Mouse (Mus musculus) lung, embryonic 14.5 days (tissue): Measurements from ENCODE around the gene Cldn9. TPM values are rescaled to one million over a fixed set of nuclear protein-coding genes. Genes with fewer than 3 reads are reported as not detected.

ENCODE experiments used
- ATAC-seq: fragments of 200-750 bp; cut with Nextera tagmentation; 2 replicates; pipeline ENCODE4 v1.8.0; 2017; ENCODE audit warnings: mild to moderate bottlenecking, moderate TSS enrichment, moderate library complexity; ENCODE audit not compliant: insufficient read depth
- DNase-seq: peaks from one replicate; pipeline ENCODE4 v3.0.0-alpha.2; 2015
- H3K27ac ChIP-seq: fragments of 300-500 bp; sonication (generic); 2 replicates; pipeline ENCODE4 v1.5.1; 2014; ENCODE audit warnings: low read depth, mild to moderate bottlenecking, moderate library complexity
- H3K27me3 ChIP-seq: fragments of 300-500 bp; sonication (generic); 2 replicates; pipeline ENCODE4 v1.6.1; 2014; ENCODE audit warnings: low read length, control low read depth; ENCODE audit not compliant: insufficient read depth
- H3K36me3 ChIP-seq: fragments of 300-500 bp; sonication (generic); 2 replicates; pipeline ENCODE4 v1.6.1; 2014; ENCODE audit warnings: control low read depth; ENCODE audit not compliant: insufficient read depth
- H3K4me1 ChIP-seq: fragments of 300-500 bp; sonication (generic); 2 replicates; pipeline ENCODE4 v1.6.1; 2014; ENCODE audit warnings: antibody characterized with exemption, control low read depth; ENCODE audit not compliant: insufficient read depth
- H3K4me2 ChIP-seq: fragments of 300-500 bp; sonication (generic); 2 replicates; pipeline ENCODE4 v1.6.1; 2014; ENCODE audit warnings: mild to moderate bottlenecking
- H3K4me3 ChIP-seq: fragments of 300-500 bp; sonication (generic); 2 replicates; pipeline ENCODE4 v1.5.1; 2014; ENCODE audit warnings: low read depth, low read length
- H3K9ac ChIP-seq: fragments of 300-500 bp; sonication (generic); 2 replicates; pipeline ENCODE4 v1.6.1; 2014
- H3K9me3 ChIP-seq: fragments of 300-500 bp; sonication (generic); 2 replicates; pipeline ENCODE4 v1.6.1; 2016; ENCODE audit warnings: low read depth, low read length, control low read depth
- CTCF ChIP-seq: IDR thresholded peaks from 2 replicates; pipeline ENCODE4 v1.5.1; 2016; ENCODE audit warnings: antibody characterized with exemption, low read depth
- WGBS: fragments of 180-500 bp; shearing (Covaris S2); extraction: QIAGEN DNeasy Blood & Tissue Kit; methylation state at CpG from one replicate; pipeline ENCODE4 v1.1.7; 2014; 5-methylcytosine and 5-hydroxymethylcytosine counted together
- polyA plus RNA-seq: library from polyadenylated mRNA; unstranded; fragments of >200 nt; fragmentation: Nextera tagmentation; extraction: Ambion mirVana; gene quantifications from 2 replicates; pipeline ENCODE4 v1.2.1, GENCODE M21; 2014

Gene Cldn9
- polyA plus RNA-seq, 1 experiment from 2014 or later, result 6.2 TPM

DNA sequence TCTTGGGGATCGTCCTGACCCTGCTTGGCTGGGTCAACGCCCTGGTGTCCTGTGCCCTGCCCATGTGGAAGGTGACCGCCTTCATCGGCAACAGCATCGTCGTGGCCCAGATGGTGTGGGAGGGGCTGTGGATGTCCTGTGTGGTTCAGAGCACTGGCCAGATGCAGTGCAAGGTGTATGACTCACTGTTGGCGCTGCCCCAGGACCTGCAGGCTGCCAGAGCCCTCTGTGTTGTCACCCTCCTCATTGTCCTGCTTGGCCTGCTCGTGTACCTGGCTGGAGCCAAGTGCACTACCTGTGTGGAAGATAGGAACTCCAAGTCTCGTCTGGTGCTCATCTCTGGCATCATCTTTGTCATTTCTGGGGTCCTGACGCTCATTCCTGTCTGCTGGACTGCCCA lies 2.7 kb downstream of the Cldn9 start:
- Histone ChIP-seq H3K27me3 (peaks cover 58% of the 10 kb centered on the region), H3K4me2 (peak overlapping the region; percentile 59), H3K36me3 (0 out of 2 replicates have a peak, but pooled peaks cover 3% of the 10 kb centered on the region), H3K4me1 (peaks cover 3% of the 10 kb centered on the region; the same call in 1 of the 2 replicates), H3K9ac (no peak overlapping the region; the same call in 1 of the 2 replicates), H3K27ac (no peak overlapping the region), H3K9me3 (no peaks in the 10 kb centered on the region), H3K4me3 (peak overlapping the region; percentile 38)
- TF ChIP-seq CTCF, result no peak
- ATAC-seq, result no peak
- no peak for DNase-seq
- 53% methylated on average over 10 of the region's 10 CpGs for WGBS

DNA sequence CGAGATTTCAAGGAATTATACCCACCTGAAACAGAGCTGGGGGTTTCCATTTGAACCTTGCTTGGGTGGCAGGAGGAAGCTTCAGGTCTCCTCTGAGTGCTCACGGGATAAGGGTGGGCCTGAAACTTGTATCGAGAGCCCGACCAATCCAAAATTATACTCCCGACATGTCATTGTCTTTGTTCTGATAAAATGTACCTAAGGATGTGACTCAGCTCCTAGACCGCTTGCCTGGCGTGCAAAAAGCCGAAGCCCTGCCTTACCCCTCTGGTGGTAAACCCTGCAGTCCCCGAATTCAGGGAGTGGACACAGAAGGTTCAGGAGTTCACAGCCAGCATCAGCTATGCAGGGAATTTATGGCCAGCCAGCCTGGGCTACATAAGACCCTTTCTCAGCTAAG lies 3.5 kb downstream of the Cldn9 start:
- WGBS, result 48% methylated on average over 9 of the region's 9 CpGs
- Histone ChIP-seq H3K27ac (no peak overlapping the region), H3K9ac (peak overlapping the region; percentile 38), H3K4me2 (peak overlapping the region; percentile 59), H3K4me3 (peak overlapping the region; percentile 38), H3K9me3 (no peaks in the 10 kb centered on the region), H3K4me1 (peaks cover 3% of the 10 kb centered on the region; the same call in 1 of the 2 replicates), H3K27me3 (peaks cover 58% of the 10 kb centered on the region), H3K36me3 (0 out of 2 replicates have a peak, but pooled peaks cover 3% of the 10 kb centered on the region)
- no peak for ATAC-seq
- TF ChIP-seq CTCF, result no peak
- DNase-seq, result no peak

DNA sequence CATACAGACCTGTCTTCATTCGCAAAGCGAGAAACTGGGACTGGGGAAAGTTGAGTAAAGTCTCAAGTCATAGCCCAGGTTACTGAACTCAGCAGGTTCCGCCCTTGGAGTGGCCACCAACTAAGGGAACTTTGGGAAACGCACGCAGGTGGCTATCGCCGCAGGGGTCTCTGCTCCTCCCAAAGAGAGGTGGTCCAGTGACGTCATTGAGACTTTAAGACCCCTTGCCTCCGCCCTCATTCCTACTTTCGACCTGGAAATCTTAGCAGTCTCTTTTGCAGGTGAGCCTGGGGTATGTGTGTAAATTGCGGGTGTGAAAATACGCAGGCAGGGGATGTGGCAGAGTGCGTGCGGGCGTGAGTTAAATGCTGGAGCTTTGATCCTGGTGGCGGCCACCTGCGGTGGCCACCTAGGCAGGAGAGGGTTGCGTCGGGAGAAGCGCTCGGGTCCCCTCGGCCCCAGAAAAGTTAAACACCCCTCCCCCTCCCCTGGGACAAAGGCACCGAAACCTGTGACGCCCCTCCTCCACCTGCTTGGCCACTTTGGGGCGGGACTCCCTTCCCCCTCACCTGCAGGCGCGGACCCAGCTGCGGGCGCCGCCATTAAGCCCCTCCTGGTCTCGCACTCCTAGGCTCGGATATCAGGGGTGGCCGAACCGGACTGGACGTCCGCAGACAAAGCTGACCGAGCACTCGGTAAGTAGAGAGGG lies 4.5 kb downstream of the Cldn9 start, which contains the start of gene Cldn6:
Gene Cldn6 (plus strand): TSS at position 123 of the 709 bp plus-strand sequence.
- peaks cover 57% of the 10 kb centered on the region for H3K27me3 ChIP-seq
- H3K9ac ChIP-seq, result peak within 1 kb of the TSS; percentile 38
- DNase-seq (peak; percentile 69), ATAC-seq (no peak)
- peak within 1 kb of the TSS; percentile 38 for H3K4me3 ChIP-seq
- no peaks in the 10 kb centered on the region for H3K9me3 ChIP-seq
- H3K27ac ChIP-seq, result peak within 1 kb of the TSS; percentile 81
- H3K4me1 ChIP-seq, result peaks cover 9% of the 10 kb centered on the region; the same call in 1 of the 2 replicates
- 2% methylated on average over 38 of the region's 38 CpGs for WGBS
- peak within 1 kb of the TSS; percentile 59 for H3K4me2 ChIP-seq
- H3K36me3 ChIP-seq, result 0 out of 2 replicates have a peak, but pooled peaks cover 7% of the 10 kb centered on the region
- TF ChIP-seq CTCF, result no peak

DNA sequence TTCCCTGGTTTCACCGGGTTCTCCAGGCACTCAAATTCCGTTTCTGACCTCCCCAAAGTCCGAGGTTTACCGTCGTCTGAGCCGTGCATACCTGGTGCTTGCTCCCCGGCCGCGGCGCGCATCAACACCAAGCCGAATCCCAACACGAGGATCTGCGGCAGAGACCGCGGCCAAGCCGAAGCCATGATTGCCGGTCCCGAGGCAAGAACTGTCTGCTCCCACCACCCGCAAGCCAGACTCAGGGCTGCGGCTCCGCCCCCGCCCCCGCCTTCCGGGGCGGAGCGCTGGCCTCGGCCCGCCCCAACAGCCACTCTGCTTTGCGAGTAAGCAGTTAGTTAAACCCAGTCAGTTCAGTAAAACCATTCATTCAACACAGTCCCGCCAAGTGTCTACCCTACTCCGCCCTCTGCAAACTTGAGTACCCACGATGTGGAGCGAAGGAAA lies 6.6 kb downstream of the Cldn9 start, which contains the start of gene Tnfrsf12a:
Gene Tnfrsf12a (minus strand): TSS at position 233 of the 444 bp plus-strand sequence.
- Histone ChIP-seq H3K4me2 (peak within 1 kb of the TSS; percentile 96), H3K4me3 (peak within 1 kb of the TSS; percentile 58), H3K27ac (peak within 1 kb of the TSS; percentile 82), H3K4me1 (peaks cover 9% of the 10 kb centered on the region; the same call in 1 of the 2 replicates), H3K36me3 (0 out of 2 replicates have a peak, but pooled peaks cover 7% of the 10 kb centered on the region), H3K27me3 (peaks cover 40% of the 10 kb centered on the region), H3K9ac (peak within 1 kb of the TSS; percentile 64), H3K9me3 (no peaks in the 10 kb centered on the region)
- ATAC-seq (peak; percentile 39), DNase-seq (peak; percentile 93)
- no peak for TF ChIP-seq CTCF
- under 1% methylated on average over 34 of the region's 34 CpGs for WGBS

DNA sequence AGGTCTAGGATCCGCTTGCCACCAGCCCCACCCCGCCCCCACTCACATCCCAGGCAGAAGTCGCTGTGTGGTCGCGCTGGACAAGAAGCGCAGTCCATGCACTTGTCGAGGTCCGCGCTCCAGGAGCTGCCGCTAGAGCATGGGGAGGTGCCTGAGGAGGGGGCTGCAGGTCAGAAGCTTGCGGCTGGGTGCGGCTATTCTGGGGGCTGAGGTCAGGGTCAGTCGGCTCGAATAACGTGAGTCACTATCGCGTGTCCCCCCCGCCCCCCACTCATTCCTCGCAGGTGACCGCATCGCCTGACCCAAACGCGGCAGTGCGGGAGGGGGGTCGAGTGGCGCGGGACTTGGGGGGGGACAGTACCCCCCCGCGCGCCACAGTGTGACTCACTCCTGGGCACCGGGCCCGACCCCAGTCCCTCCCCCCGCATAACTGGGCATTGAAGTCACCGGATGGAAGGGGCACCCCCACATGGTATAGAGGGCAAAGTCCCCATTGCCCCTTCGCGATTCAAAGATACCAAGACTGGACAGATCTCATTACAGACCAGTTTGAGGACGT lies 7.3 kb downstream of the Cldn9 start:
- DNase-seq (no peak), ATAC-seq (no peak)
- peaks cover 33% of the 10 kb centered on the region for H3K27me3 ChIP-seq
- H3K9me3 ChIP-seq, result no peaks in the 10 kb centered on the region
- under 1% methylated on average over 37 of the region's 37 CpGs for WGBS
- 0 out of 2 replicates have a peak, but pooled peaks cover 7% of the 10 kb centered on the region for H3K36me3 ChIP-seq
- H3K9ac ChIP-seq, result peak overlapping the region; percentile 64
- no peak for TF ChIP-seq CTCF
- peak overlapping the region; percentile 82 for H3K27ac ChIP-seq
- H3K4me2 ChIP-seq, result peak overlapping the region; percentile 96
- H3K4me3 ChIP-seq, result peak overlapping the region; percentile 58
- H3K4me1 ChIP-seq, result peaks cover 6% of the 10 kb centered on the region; the same call in 1 of the 2 replicates

DNA sequence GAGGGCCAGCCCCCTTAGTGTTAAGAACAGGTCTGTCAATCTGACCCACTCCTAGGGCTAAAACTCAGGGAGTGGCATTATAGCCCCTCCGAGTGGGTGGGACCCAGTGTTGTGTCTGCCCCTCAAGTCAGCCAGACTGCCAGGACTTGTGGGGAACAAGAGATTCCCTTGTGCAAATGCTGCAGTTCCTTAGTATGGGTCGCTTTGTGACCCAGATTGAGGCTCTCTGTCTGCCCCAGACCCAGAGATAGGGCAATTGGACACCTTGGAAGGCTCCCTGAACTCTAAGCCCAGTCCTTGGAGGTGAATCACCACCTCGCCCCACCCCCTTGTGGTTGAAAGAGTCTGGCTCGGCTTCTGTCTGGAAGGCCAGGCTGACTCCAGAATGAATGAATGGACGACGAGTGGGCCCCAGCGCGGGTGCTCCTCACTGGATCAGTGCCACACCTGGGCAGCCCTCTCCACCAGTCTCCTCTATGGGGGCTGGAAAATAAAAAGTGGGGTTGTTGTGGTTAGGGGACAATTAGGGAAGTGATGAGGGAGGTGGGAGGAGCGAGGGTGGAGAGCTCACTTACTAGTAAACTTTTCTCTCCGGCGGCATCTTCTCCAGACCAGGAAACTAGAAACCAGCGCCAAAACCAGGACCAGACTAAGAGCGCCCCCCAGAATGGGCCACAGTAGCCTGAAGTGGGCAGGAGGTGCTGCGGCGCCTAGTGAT lies 8.1 kb downstream of the Cldn9 start:
- H3K4me3 ChIP-seq, result peak overlapping the region; percentile 58
- DNase-seq (no peak), ATAC-seq (no peak)
- H3K9ac ChIP-seq, result peak overlapping the region; percentile 64; the same call in 1 of the 2 replicates
- 20% methylated on average over 15 of the region's 15 CpGs for WGBS
- peak overlapping the region; percentile 96 for H3K4me2 ChIP-seq
- H3K36me3 ChIP-seq, result 0 out of 2 replicates have a peak, but pooled peaks cover 4% of the 10 kb centered on the region
- peak overlapping the region; percentile 62; the same call in 1 of the 2 replicates for H3K27ac ChIP-seq
- H3K4me1 ChIP-seq, result peaks cover 6% of the 10 kb centered on the region; the same call in 1 of the 2 replicates
- H3K9me3 ChIP-seq, result no peaks in the 10 kb centered on the region
- peak; percentile 30; the same call in 1 of the 2 replicates for TF ChIP-seq CTCF
- H3K27me3 ChIP-seq, result peaks cover 25% of the 10 kb centered on the region
